Mouse (Mus musculus): Measurements from ENCODE around the gene 1700088E04Rik. TPM values are rescaled to one million over a fixed set of nuclear protein-coding genes. Genes with fewer than 3 reads are reported as not detected.

Gene 1700088E04Rik
- polyA plus RNA-seq (2015; fragmentation: Nextera tagmentation; extraction: Ambion mirVana): 6.0 TPM in 2 replicates

DNA sequence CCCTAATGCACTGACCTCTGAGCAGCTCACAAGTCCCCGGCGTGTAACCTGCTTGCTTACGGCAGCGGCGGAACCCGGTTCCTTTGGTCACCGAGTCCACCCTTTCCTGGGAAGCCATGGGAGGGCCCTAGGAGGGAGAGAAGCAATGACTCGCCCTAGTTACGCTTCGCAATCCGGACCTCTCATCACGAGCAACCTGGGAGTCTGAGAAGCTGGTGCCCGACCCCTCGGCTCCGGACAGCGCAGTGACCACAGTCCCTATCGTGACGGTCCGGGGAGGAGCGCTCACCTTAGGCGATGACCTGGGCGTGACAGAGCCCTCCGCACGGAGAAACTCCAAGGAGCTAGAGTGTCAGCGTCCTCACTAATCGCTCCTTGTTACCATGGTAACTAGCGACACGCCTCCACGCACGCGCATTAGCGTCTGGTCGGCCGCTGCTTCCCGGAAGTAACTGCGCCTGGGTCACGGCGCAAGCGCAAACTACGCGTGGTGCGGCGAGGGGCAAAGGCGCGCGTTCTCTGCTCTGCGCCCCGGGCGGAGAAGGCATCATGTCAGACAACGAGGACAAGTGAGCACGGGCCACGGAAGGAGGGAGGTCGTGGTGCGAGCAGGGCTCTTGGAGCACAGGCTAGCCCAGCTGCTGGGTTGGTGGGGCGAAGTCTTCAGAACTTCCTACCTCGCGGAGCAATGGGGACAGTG is at the start of gene 1700088E04Rik, which contains the start of gene Polr2f:
Gene 1700088E04Rik (minus strand): TSS at position 388 of the 700 bp plus-strand sequence.
Gene Polr2f (plus strand): TSS at position 144 of the 700 bp plus-strand sequence.
- H3K4me2 ChIP-seq: peak within 1 kb of the TSS; percentile 94

DNA sequence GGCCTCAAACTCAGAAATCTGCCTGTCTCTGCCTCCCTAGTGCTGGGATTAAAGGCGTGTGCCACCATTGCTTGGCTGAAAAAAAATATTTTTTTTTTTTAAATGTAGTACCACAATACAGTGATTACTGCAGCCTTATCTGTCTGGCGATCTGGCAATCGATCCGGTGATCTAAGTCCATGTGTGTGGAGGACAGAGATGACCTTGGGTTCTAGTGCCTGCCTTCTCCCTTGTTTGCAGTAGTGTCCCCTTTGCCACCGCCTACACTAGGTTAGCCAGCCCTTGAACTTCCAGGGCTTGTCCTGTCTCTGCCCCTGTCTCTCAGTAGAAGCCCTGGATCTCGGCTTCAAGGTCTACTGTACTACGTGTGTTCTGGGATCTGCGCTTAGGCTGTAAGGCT is 46.8 kb upstream of the 1700088E04Rik start:
- no peak overlapping the region for H3K9ac ChIP-seq
- no peak for ATAC-seq (ENCODE audit: extremely low read depth, insufficient number of reproducible peaks, low FRiP score, low TSS enrichment)
- no peaks in the 10 kb centered on the region for H3K27me3 ChIP-seq (replicated peaks)
- WGBS: 86% methylated on average over 8 of the region's 8 CpGs
- H3K4me1 ChIP-seq: peaks cover 8% of the 10 kb centered on the region
- no peaks in the 10 kb centered on the region for H3K36me3 ChIP-seq
- H3K9me3 ChIP-seq: no peaks in the 10 kb centered on the region; the same call in 1 of the 2 replicates
- no peak overlapping the region for H3K27ac ChIP-seq (replicated peaks)
- no peak overlapping the region for H3K4me2 ChIP-seq
- H3K4me3 ChIP-seq: no peak overlapping the region

More for the DNA sequence above, at the start of gene 1700088E04Rik, which contains the start of gene Polr2f:
- Histone ChIP-seq H3K9ac (peak within 1 kb of the TSS; percentile 91), H3K27me3 (replicated peaks) (no peaks in the 10 kb centered on the region), H3K36me3 (peaks cover 21% of the 10 kb centered on the region), H3K27ac (replicated peaks) (peak within 1 kb of the TSS; percentile 51; the same call in 1 of the 2 replicates), H3K4me3 (peak within 1 kb of the TSS; percentile 83), H3K4me1 (peaks cover 28% of the 10 kb centered on the region), H3K9me3 (no peaks in the 10 kb centered on the region)
- peak; percentile 85 for ATAC-seq (ENCODE audit: extremely low read depth, insufficient number of reproducible peaks, low FRiP score, low TSS enrichment)
- under 1% methylated on average over 57 of the region's 57 CpGs for WGBS

GRCm38 (mm10) chr15:79185213-79185612 is 44.2 kb upstream of the 1700088E04Rik start:
- H3K36me3 ChIP-seq: no peaks in the 10 kb centered on the region
- 0 out of 2 replicates have a peak, but pooled peaks cover 5% of the 10 kb centered on the region for H3K27me3 ChIP-seq (replicated peaks)
- no peaks in the 10 kb centered on the region for H3K9me3 ChIP-seq
- no peaks in the 10 kb centered on the region for H3K4me1 ChIP-seq
- no peak overlapping the region for H3K4me2 ChIP-seq
- H3K27ac ChIP-seq (replicated peaks): no peak overlapping the region
- no peak for ATAC-seq (ENCODE audit: extremely low read depth, insufficient number of reproducible peaks, low FRiP score, low TSS enrichment)
- 79% methylated on average over 10 of the region's 10 CpGs for WGBS
- H3K4me3 ChIP-seq: no peak overlapping the region
- H3K9ac ChIP-seq: no peak overlapping the region

GRCm38 (mm10) chr15:79176905-79177304 is 35.9 kb upstream of the 1700088E04Rik start:
- H3K27ac ChIP-seq (replicated peaks): no peak overlapping the region
- H3K9ac ChIP-seq: no peak overlapping the region
- no peak overlapping the region for H3K4me3 ChIP-seq
- ATAC-seq (ENCODE audit: extremely low read depth, insufficient number of reproducible peaks, low FRiP score, low TSS enrichment): no peak
- 78% methylated on average over 6 of the region's 6 CpGs for WGBS
- no peak overlapping the region for H3K4me2 ChIP-seq
- no peaks in the 10 kb centered on the region for H3K36me3 ChIP-seq
- H3K4me1 ChIP-seq: 0 out of 2 replicates have a peak, but pooled peaks cover 5% of the 10 kb centered on the region
- H3K27me3 ChIP-seq (replicated peaks): peaks cover 13% of the 10 kb centered on the region; the same call in 1 of the 2 replicates
- H3K9me3 ChIP-seq: no peaks in the 10 kb centered on the region

DNA sequence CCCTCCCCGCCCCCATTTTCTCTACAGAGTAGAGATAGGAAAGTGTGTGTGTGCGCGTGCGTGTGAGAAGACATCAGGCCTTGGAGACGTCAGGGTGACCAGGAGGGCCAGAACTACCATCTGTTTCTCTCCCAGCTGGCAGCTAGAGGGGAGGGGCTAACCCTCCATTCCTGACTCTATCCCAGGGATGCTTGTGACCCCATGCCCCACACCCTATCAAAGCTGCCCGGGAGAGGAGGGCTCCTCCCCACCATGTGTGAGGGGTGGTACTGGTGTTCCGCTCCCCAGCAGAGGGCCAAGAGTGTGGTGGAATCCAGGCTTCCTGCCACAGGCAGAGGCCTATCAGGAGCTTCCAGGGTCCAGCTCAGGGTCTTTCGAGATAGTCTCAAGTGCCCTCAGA is 25.7 kb upstream of the 1700088E04Rik start:
- Histone ChIP-seq H3K36me3 (no peaks in the 10 kb centered on the region), H3K27ac (replicated peaks) (no peak overlapping the region), H3K4me1 (peaks cover 13% of the 10 kb centered on the region), H3K4me3 (no peak overlapping the region), H3K4me2 (no peak overlapping the region), H3K9ac (no peak overlapping the region), H3K9me3 (no peaks in the 10 kb centered on the region), H3K27me3 (replicated peaks) (peaks cover 71% of the 10 kb centered on the region)
- ATAC-seq (ENCODE audit: extremely low read depth, insufficient number of reproducible peaks, low FRiP score, low TSS enrichment): no peak
- 38% methylated on average over 8 of the region's 8 CpGs for WGBS

DNA sequence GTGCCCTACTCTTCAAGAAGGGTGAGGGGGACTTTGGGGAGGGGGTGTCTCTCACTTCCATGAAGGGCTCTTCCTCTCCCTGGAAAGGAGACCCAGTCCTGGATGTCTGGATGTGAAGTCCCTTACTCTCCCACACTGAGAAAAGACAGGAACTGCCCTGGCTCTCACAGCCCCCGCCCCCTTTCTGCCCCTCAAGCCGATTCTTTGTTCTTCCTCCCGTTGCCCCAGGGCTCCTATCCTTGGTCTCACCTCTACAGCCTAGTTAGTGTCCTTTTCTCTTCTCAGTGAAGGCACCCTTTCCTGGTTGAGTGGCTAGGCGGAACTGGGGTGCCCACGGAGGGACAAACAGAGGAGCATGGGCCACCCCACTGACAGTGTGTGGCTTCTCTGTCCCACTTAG is 24.1 kb upstream of the 1700088E04Rik start, which contains the start of gene Sox10:
Gene Sox10 (minus strand): TSS at position 101 of the 400 bp plus-strand sequence.
- no peak for ATAC-seq (ENCODE audit: extremely low read depth, insufficient number of reproducible peaks, low FRiP score, low TSS enrichment)
- H3K27me3 ChIP-seq (replicated peaks): peaks cover 83% of the 10 kb centered on the region
- H3K27ac ChIP-seq (replicated peaks): no peak within 1 kb of the TSS
- H3K4me1 ChIP-seq: peaks cover 13% of the 10 kb centered on the region
- peak within 1 kb of the TSS; percentile 30; the same call in 1 of the 2 replicates for H3K4me3 ChIP-seq
- 50% methylated on average over 5 of the region's 5 CpGs for WGBS
- no peak within 1 kb of the TSS for H3K9ac ChIP-seq
- no peaks in the 10 kb centered on the region for H3K36me3 ChIP-seq
- 0 out of 2 replicates have a peak within 1 kb of the TSS, but pooled peaks have one; percentile 54 for H3K4me2 ChIP-seq
- no peaks in the 10 kb centered on the region for H3K9me3 ChIP-seq

DNA sequence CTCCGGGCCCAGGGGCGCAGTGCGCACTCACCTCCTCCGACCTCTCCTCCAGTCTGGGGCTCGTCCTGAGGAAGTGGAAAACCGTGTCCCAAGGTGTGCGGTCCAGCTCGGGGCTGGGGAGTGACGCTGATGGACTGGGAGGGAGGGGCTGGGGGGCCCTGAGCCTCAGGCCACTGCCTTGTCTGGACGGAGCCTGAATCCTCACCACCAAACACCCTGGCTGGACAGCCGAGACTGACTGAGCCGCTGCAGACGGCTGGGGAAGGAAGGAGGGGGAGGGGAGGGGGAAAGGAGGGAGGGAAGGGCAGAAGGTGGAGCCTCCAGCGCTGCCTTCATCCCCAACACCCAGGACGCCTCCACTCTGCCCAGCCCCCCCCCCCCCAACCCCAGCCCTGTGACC is 23.2 kb upstream of the 1700088E04Rik start:
- no peak overlapping the region for H3K9ac ChIP-seq
- H3K27me3 ChIP-seq (replicated peaks): peaks cover 88% of the 10 kb centered on the region
- 5% methylated on average over 13 of the region's 15 CpGs for WGBS

DNA sequence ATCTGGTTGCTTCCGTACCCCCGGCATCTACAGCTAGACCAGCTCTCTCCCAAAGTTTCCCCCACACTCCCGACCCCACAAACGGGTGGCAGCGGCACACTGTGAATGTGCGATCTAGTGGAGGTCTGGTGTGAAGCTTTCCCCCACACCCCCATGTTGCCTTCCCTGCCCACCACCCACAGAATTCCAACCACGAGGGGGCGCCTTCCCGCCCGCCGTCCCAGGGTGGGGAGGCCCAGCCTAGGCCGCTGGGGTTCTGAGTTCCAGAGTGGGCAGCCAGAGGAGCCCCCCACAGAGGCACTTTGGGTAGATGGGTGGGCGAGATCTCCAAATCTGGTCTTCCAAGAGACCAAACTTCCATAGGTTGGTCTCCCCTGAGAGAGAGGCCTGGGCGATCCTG is 21.8 kb upstream of the 1700088E04Rik start:
- Histone ChIP-seq H3K9me3 (no peaks in the 10 kb centered on the region), H3K4me1 (peaks cover 13% of the 10 kb centered on the region), H3K4me3 (peak overlapping the region; percentile 30), H3K9ac (no peak overlapping the region), H3K27ac (replicated peaks) (no peak overlapping the region), H3K4me2 (no peak overlapping the region), H3K36me3 (no peaks in the 10 kb centered on the region), H3K27me3 (replicated peaks) (peaks cover 93% of the 10 kb centered on the region)
- 36% methylated on average over 14 of the region's 14 CpGs for WGBS
- ATAC-seq (ENCODE audit: extremely low read depth, insufficient number of reproducible peaks, low FRiP score, low TSS enrichment): no peak

More for the DNA sequence above, 23.2 kb upstream of the 1700088E04Rik start:
- Histone ChIP-seq H3K4me3 (peak overlapping the region; percentile 30; the same call in 1 of the 2 replicates), H3K4me1 (peaks cover 13% of the 10 kb centered on the region), H3K9me3 (no peaks in the 10 kb centered on the region), H3K27ac (replicated peaks) (no peak overlapping the region), H3K4me2 (0 out of 2 replicates have a peak overlapping the region, but pooled peaks have one; percentile 54), H3K36me3 (no peaks in the 10 kb centered on the region)
- no peak for ATAC-seq (ENCODE audit: extremely low read depth, insufficient number of reproducible peaks, low FRiP score, low TSS enrichment)

- Histone ChIP-seq H3K9me3 (no peaks in the 10 kb centered on the region), H3K4me1 (peaks cover 13% of the 10 kb centered on the region), H3K36me3 (no peaks in the 10 kb centered on the region), H3K9ac (no peak overlapping the region), H3K4me2 (no peak overlapping the region), H3K27me3 (replicated peaks) (peaks cover 94% of the 10 kb centered on the region), H3K27ac (replicated peaks) (no peak overlapping the region), H3K4me3 (no peak overlapping the region)
- ATAC-seq (ENCODE audit: extremely low read depth, insufficient number of reproducible peaks, low FRiP score, low TSS enrichment): no peak
- 71% methylated on average over 7 of the region's 7 CpGs for WGBS
Observed at GRCm38 (mm10) chr15:79162301-79162700, 21.2 kb upstream of the 1700088E04Rik start.

DNA sequence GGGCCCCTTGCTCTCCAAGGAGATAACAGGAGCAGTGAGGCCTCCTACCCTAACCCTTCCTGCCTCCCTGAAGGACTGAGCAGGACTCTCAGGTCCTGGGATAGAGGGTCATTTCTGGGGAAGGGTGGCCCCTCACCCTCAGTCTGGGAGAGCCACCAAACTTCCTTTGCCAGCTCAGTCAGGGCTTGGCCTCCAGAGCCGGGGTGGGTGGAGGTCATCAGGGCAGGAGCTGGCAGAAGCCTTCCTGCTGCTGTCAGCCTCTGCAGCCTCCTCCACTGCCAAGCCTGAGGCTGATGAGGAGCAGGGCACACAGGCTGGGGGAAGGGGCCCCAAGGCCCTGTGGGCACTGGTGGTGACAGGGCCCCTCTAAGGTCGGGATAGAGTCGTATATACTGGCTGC is 14.5 kb upstream of the 1700088E04Rik start:
- Histone ChIP-seq H3K4me3 (no peak overlapping the region), H3K9ac (peak overlapping the region; percentile 0), H3K27me3 (replicated peaks) (peaks cover 41% of the 10 kb centered on the region), H3K4me2 (no peak overlapping the region), H3K36me3 (peaks cover 25% of the 10 kb centered on the region), H3K4me1 (peaks cover 13% of the 10 kb centered on the region), H3K27ac (replicated peaks) (no peak overlapping the region), H3K9me3 (no peaks in the 10 kb centered on the region)
- no peak for ATAC-seq (ENCODE audit: extremely low read depth, insufficient number of reproducible peaks, low FRiP score, low TSS enrichment)
- WGBS: 21% methylated on average over 3 of the region's 3 CpGs

DNA sequence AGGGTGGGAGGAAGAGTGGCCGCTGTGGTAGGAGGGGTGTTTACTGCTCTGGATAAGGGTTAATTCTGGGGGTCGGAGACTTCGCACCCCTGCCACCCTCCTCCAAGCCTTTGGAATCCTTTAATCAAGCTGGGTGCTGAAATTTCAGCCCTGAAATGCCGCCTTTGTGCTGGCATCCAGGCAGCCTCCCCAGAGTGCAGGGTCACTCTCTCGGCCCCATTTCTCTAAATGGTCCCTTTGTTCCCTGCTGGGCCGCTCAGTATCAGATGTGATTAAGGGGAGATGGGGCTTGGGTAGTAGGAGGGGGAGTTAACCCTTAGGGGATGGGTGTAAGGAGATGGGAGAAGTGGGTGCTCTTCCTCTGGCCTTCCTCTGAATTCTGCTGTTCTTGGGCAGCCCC is 11.7 kb upstream of the 1700088E04Rik start:
- Histone ChIP-seq H3K9ac (no peak overlapping the region), H3K27me3 (replicated peaks) (peaks cover 12% of the 10 kb centered on the region; the same call in 1 of the 2 replicates), H3K4me1 (peaks cover 15% of the 10 kb centered on the region), H3K4me3 (no peak overlapping the region), H3K36me3 (peaks cover 50% of the 10 kb centered on the region), H3K4me2 (no peak overlapping the region), H3K27ac (replicated peaks) (no peak overlapping the region), H3K9me3 (no peaks in the 10 kb centered on the region)
- 57% methylated on average over 6 of the region's 6 CpGs for WGBS
- no peak for ATAC-seq (ENCODE audit: extremely low read depth, insufficient number of reproducible peaks, low FRiP score, low TSS enrichment)

Measured in heart, embryonic 13.5 days (tissue).